Mouse (Mus musculus) embryonic fibroblast, embryonic 13.5 days (primary cell): ENCODE results near the gene Commd7.
"Not testable (repeated sequence)": the region's sequence is repeated elsewhere in the genome, so short reads cannot be mapped to it uniquely, and the experiment has no call there.

Experiments
- CTCF ChIP-seq: IDR thresholded peaks from 2 replicates; pipeline ENCODE4 v1.5.1; 2011; ENCODE audit warnings: mild to moderate bottlenecking, control low read depth, low read length, moderate library complexity, borderline replicate concordance; ENCODE audit not compliant: insufficient read depth
- POLR2A ChIP-seq: IDR thresholded peaks from 2 replicates; pipeline ENCODE4 v1.6.1; 2011; ENCODE audit warnings: low read depth, mild to moderate bottlenecking, control low read depth, low read length, moderate library complexity

DNA sequence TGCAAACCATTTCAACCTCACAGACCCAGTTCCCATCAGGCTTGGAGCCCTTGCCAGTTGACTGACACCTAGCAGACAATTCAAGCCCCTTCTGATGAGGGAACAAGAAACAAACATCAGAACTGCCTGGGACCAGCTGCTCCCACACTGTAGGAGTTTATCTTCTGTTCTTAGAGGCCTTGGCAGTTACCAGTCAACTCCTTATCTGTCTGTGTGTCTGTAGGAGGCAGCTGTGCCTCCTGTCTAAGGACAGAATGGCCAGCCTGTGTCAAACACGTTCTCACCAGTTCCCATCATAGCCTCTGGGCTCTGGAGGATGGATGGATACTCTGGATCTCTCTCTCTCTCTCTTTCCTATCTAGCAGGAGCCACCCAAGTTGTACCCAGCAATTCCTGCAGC lies 42.8 kb upstream of the Commd7 start:
- TF ChIP-seq CTCF, POLR2A: not testable (repeated sequence)
